Mouse (Mus musculus) kidney, postnatal 4 days (tissue): ENCODE measurements around the gene Cd81.

ENCODE experiments used
- DNase-seq, 2 experiments: peaks; one replicate each; pipeline ENCODE4 v3.0.0; 2021; ENCODE audit warnings: mixed read lengths in 2 of 2

Gene Cd81

GRCm38 (mm10) chr7:143021356-143022164, 31.0 kb upstream of the Cd81 start:
- DNase-seq = no peak

- DNase-seq = no peak
These were observed 29.0 kb upstream of the Cd81 start for GRCm38 (mm10) chr7:143023499-143023898.

- no peak for DNase-seq
These were observed 28.2 kb upstream of the Cd81 start for GRCm38 (mm10) chr7:143024293-143024692.

- no peak for DNase-seq
These were observed 27.0 kb upstream of the Cd81 start for GRCm38 (mm10) chr7:143025496-143025895.

- DNase-seq = no peak
These were observed 25.3 kb upstream of the Cd81 start for GRCm38 (mm10) chr7:143027196-143027595.

- DNase-seq = no peak
These were observed 20.7 kb upstream of the Cd81 start for GRCm38 (mm10) chr7:143031816-143032215.

GRCm38 (mm10) chr7:143033581-143033980, 19.0 kb upstream of the Cd81 start:
- no peak for DNase-seq

- DNase-seq = no peak
These were observed 18.4 kb upstream of the Cd81 start for GRCm38 (mm10) chr7:143034112-143034511.

GRCm38 (mm10) chr7:143034519-143035450, 17.8 kb upstream of the Cd81 start:
- DNase-seq = no peak

GRCm38 (mm10) chr7:143036787-143037186, 15.8 kb upstream of the Cd81 start:
- DNase-seq = no peak

- DNase-seq = no peak
These were observed 15.2 kb upstream of the Cd81 start for GRCm38 (mm10) chr7:143037306-143037705.

- no peak for DNase-seq
These were observed 14.2 kb upstream of the Cd81 start for GRCm38 (mm10) chr7:143038174-143038931.

- no peak for DNase-seq
These were observed 12.0 kb upstream of the Cd81 start for GRCm38 (mm10) chr7:143040561-143040960.

GRCm38 (mm10) chr7:143041138-143041822, 11.3 kb upstream of the Cd81 start:
- DNase-seq = no peak

- peak; percentile 69 to 76 for DNase-seq
These were observed 10.4 kb upstream of the Cd81 start for GRCm38 (mm10) chr7:143042089-143042488.

- DNase-seq = no peak
These were observed 9.6 kb upstream of the Cd81 start for GRCm38 (mm10) chr7:143042897-143043300.

- no peak for DNase-seq
These were observed 8.3 kb upstream of the Cd81 start for GRCm38 (mm10) chr7:143044049-143044825.

GRCm38 (mm10) chr7:143044826-143045206, 7.7 kb upstream of the Cd81 start:
- no peak for DNase-seq

- no peak for DNase-seq
These were observed 6.2 kb upstream of the Cd81 start for GRCm38 (mm10) chr7:143046358-143046757.

- DNase-seq = no peak
These were observed 3.2 kb upstream of the Cd81 start for GRCm38 (mm10) chr7:143049331-143049730.
